Mouse (Mus musculus) neutrophil, adult 5-6 weeks (primary cell): ENCODE results near the gene 2010003K11Rik. TPM values are rescaled to one million over a fixed set of nuclear protein-coding genes. Genes with fewer than 3 reads are reported as not detected.
"Not testable (repeated sequence)": the region's sequence is repeated elsewhere in the genome, so short reads cannot be mapped to it uniquely, and the experiment has no call there.

Experiments used
- ATAC-seq: fragments of 151-379, 151-347 bp; 2 replicates; pipeline ENCODE4 v1.8.0; 2017; ENCODE audit warnings: mild to moderate bottlenecking, moderate TSS enrichment; ENCODE audit not compliant: insufficient number of reproducible peaks, poor library complexity, low FRiP score, severe bottlenecking; ENCODE audit errors: extremely low read depth
- total RNA-seq: library from RNA; stranded (forward); fragments of 200-1000 nt; gene quantifications from 2 replicates; pipeline ENCODE4 v1.2.3, GENCODE M21; 2017

Gene 2010003K11Rik
- total RNA-seq, 1 experiment from 2014 or later = not detected

DNA sequence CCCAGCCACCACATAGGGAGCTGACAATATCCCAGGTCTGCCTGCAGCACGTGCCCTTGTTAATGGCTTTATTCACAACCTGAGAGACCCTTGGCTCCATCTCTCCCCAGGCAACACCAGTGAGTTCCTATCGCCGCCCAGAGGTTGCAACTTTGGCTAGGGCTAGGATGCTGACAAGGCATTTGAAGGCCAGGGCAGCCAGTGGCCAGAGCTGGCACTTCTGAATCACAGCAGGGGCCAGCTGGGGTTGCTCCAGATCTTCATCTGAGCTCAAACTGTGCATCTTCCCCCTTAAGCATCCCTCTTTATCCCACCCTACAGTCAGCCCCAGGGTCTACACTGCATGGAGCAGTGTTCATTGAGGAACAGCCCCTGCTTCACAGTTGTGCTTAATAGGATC lies 23.6 kb downstream of the 2010003K11Rik start:
- no peak for ATAC-seq

DNA sequence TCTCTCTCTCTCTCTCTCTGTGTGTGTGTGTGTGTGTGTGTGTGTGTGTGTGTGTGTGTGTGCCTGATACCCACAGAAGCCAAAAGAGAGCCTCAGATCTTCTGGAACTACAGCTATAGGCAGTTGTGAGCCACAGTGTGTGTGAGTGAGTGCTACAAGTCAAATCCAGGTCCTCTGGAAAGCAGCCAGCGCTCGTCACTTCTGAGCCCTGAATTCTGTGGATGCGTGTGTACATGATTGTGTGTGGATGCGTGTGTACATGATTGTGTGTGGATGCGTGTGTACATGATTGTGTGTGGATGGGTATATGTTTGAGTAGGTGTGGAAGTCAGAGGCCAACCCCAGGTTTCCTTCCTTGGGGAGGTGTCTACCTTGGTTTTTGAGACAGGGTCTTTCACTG lies 24.8 kb downstream of the 2010003K11Rik start:
- ATAC-seq = no peak

DNA sequence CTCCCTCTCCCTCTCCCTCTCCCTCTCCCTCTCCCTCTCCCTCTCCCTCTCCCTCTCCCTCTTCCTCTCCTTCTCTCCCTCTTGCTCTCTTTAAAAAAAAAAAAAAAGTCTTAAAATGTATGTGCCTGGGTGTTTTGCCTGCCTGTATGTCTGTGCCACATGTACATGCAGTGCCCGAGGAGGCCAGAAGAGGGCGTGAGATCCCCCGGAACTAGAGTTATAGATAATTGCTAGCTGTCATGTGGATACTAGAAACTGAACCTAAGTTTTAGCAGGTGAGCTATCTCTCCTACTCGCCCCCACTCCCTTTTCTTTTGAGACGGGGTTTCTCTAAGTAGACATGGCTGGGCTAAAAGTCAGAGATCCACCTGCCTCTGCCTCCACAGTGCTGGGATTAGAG lies 30.0 kb downstream of the 2010003K11Rik start:
- ATAC-seq = no peak

DNA sequence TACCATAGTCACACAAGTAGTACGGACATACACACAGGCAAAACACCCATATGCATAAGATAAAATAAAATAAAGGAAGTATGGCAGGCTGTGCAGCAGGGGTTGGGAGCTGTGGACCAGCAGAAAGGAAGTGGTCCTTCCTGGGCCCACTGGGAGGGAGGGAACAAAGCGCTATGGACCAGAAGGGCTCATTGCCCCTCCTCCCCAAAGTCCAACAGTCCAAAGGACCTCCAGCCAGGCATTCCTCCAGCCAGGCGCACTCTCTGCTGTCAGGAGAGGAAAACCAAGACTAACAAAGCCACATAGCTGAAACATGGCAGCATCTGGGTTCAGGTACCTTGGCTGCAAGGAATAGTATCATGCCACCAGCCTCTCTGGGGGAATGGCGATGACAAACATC lies 33.7 kb downstream of the 2010003K11Rik start:
- ATAC-seq = no peak

DNA sequence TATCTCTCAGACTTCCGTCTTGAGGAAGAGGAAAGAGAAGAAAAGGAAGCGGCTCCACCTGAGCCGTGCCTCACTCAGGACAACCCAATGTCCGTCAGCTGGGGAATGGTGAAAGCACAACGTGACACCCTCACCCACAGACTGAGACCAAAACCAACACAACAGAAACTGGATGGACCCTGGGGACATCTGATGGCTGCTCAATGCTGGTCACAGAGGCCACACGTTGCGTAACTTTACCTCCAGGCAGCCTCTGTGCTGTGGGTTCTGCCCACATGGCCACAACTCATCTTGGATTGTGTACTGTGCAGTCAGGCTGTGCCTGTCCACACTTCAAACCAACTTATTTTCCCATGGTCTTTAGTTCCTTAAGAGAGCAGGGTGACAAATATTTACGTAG lies 36.4 kb downstream of the 2010003K11Rik start:
- no peak for ATAC-seq

DNA sequence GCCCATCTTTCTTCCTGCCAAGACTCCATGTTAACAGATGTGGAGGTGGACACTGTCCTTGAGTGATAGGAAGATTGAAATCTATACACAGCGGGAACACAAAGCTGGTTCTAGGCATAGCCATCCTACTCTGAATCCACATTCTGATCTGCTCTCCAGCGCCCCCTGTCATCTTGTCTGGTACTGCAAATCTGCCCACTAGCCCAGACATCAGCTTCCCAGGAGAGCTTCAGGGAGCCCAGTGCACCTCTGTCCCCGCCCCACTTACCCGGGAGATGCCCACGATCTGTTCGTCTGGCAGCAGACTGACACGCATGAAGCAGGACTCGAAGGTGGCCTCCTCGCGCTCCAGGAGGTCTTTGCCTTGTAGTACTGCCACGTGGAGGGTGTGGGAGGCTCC lies 42.2 kb downstream of the 2010003K11Rik start:
- no peak for ATAC-seq

DNA sequence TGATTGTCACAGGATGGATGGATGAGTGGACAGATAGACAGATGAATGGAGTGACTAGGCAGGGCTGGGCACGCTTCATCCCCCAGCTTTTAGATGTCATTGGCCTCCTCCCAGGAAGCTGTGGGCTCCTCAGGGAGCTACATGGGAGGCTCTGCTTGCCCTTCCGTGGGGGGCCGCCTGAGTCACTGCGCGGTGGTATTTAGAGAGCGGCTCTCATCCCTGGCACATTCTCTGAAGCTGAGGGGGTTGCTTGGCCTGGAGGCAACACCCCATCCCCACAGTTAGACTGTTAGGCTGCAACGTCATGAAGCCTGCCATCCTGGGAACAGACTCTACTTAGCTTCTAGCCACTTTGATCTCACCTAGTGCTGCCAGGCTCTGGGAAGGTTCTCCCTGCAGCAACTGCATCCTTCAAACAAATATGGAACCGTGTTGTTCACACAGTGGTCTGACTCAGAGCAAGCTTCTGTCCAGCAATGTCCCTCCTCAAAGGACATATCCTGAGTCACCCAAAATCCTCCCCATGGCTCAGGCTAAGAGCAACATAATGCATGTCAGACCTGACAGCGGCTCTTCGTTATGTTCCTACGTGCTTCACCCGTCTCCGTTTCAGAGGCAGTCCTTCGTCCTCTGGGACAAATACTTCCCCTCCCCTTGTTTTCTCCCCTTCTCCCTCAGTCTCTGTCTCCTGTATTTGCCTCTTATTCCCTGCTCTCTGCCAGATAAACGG lies 43.1 kb downstream of the 2010003K11Rik start:
- no peak for ATAC-seq

DNA sequence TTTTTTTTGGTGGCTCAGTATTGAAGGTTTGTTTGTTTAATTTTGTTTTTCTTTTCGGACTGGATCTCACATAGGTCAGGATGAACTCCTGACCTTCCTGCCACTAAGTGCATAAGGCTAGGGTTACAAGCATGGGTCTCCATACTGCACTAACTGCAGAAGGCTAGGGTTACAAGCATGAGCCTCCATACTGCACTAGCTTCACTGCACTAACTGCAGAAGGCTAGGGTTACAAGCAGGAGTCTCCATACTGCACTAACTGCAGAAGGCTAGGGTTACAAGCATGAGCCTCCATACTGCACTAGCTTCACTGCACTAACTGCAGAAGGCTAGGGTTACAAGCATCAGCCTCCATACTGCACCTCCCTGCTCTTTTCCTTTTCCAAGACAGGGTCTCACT lies 44.3 kb downstream of the 2010003K11Rik start:
- not testable (repeated sequence) for ATAC-seq

DNA sequence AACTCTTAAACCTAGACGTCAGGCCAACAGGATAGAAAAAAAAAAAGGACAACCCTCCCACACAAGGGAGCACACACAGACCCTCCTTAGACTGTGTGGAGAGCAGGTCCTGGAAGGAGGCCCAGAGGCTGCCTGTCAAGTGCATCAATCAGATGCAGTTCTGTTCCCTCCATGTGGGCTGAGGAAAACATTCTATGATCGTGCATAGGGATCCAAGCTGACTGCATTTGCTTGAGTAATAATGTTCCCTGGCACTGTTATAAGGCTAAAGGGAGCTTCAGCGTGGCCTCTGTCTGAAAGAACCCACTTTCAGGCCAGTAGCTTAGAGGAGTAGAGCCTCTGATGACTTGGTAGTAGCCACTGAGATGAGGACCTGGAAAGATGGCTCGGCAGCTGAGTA lies 45.9 kb downstream of the 2010003K11Rik start:
- no peak for ATAC-seq

DNA sequence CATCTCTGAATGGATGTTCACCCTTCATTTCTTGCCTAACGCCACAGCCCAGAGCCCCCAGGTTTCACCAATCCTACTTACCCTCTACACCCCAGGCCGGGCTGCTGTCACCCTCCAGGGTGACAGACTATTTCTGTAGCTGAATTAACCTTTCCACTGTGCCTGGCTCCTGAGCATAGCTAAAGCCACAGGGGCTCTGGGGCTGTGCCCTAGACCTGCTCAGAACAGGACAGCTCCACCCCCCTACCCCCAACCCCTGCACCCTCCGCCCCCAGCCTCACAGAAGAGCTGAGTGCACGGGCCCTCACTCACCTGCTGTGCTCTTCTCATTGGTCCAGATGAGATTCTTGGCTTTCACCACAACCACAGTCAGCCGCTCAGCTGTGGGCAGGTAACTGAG lies 46.4 kb downstream of the 2010003K11Rik start:
- no peak for ATAC-seq

DNA sequence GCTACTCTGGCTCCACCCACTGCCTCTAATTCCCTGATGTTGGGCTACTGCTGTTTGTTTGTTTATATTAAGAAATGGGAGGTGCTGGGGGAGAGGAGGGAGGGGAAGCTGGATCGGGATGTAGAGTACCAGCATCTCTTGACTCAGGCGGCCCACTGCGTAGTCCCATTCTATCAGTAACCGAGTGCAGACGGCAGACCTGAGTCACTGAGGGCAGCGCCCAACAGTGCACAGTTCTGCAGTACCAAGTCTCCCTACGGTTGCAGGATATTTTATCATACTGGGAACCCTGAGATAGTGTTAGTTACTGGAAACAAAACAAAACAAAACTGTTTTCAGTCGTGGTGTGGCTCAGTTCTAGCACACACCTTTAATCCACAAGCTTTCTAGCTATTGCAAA lies 47.3 kb downstream of the 2010003K11Rik start:
- no peak for ATAC-seq

DNA sequence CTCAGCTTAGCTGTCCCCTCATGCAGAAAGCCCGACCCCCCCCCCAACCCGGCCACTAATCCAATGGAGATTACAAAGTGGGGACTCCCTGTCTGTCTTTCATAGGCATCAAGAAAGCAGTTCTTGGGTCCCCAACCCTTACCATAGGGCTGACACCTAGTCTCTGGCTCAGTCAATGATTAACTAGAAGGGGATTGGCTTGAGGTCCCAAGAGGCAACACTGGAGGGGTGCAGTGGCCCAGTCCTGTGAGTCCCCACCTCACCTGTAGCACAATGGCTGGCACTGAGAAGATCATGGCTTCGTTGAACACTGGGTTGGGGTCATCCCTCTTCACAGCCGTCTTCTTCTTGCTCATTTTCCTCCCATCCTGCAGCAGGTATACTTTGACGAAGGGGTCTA lies 47.7 kb downstream of the 2010003K11Rik start:
- no peak for ATAC-seq

DNA sequence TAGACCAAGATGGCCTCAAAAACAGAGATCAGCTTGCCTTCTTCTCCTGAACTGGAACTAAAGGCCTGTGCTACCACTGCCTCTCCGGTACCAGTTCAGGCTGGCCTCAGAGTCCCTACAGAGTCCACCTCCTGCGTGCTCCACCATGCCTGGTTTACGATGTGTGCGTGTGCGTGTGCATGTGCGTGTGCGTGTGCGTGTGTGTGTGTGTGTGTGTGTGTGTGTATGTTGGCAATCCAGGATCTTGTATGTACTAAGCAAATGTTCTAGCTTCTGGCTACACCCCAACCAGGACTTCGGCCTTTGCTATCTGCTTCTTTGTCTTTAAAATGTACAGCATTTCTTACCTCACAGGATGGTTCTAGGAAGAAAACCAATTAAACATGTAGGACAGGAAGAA lies 49.2 kb downstream of the 2010003K11Rik start:
- ATAC-seq = no peak

DNA sequence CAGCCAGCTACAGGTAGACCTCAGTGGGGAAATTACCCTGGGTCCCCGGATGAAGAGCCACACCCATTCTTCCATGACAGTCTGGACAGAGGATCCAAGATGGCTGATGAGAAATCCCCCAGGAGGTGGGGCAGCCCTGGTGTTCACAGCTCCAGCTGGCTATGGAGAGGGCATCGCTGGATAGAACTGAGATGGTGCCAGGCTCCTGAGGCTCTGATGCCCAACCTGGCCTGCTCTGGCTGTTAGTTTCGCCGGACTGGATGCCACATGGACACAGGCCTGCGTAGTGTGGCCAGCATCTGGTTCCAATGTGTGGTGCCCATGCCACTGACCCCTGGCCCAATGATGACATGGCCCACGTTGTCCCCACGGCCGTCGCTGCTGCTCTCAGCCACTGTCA lies 50.9 kb downstream of the 2010003K11Rik start:
- no peak for ATAC-seq

Other genes with a start within 250 kb of the 2010003K11Rik start
- 48.0 and 59.8 TPM in 2 replicates for gene Ssh3, start 229.4 kb downstream of the 2010003K11Rik start, total RNA-seq
- 36.3 and 49.8 TPM in 2 replicates for gene Ankrd13d, start 215.4 kb downstream of the 2010003K11Rik start, total RNA-seq
- 692 and 849 TPM in 2 replicates for gene Grk2, start 192.4 kb downstream of the 2010003K11Rik start, total RNA-seq
- gene Kdm2a, start 100.3 kb downstream of the 2010003K11Rik start, total RNA-seq = 205 and 210 TPM in 2 replicates
- gene Rhod, start 59.2 kb downstream of the 2010003K11Rik start, total RNA-seq = not detected in 2 replicates
- gene Syt12, start 21.1 kb downstream of the 2010003K11Rik start, total RNA-seq = not detected in 2 replicates
- 0.35 and 2.2 TPM in 2 replicates for gene Pcx, start 11.9 kb upstream of the 2010003K11Rik start, total RNA-seq
- gene Lrfn4, start 117.1 kb upstream of the 2010003K11Rik start, total RNA-seq = not detected in 2 replicates
- 19.2 and 24.2 TPM in 2 replicates for gene Rce1, start 127.1 kb upstream of the 2010003K11Rik start, total RNA-seq
- not detected in 2 replicates for gene Gm960, start 200.1 kb upstream of the 2010003K11Rik start, total RNA-seq
- not detected in 2 replicates for gene Sptbn2, start 212.6 kb upstream of the 2010003K11Rik start, total RNA-seq